Mouse (Mus musculus) embryonic facial prominence, embryonic 11.5 days (tissue): ENCODE results near the gene AC131692.1. TPM values are rescaled to one million over a fixed set of nuclear protein-coding genes. Genes with fewer than 3 reads are reported as not detected.

ENCODE experiments used
- ATAC-seq: fragments of 200-750 bp; cut with Nextera tagmentation; replicated peaks from 2 replicates; pipeline ENCODE4 v1.8.0; 2017; ENCODE audit warnings: low read depth; ENCODE audit not compliant: insufficient number of reproducible peaks, low FRiP score, low TSS enrichment
- DNase-seq: peaks from one replicate; pipeline ENCODE4 v3.0.0-alpha.2; 2015; ENCODE audit warnings: low spot score
- H3K27ac ChIP-seq: fragments of 300-500 bp; sonication (generic); replicated peaks from 2 replicates; pipeline ENCODE4 v1.5.1; 2014; ENCODE audit warnings: mild to moderate bottlenecking, low read depth, low read length, control low read depth
- H3K27me3 ChIP-seq: fragments of 300-500 bp; sonication (generic); 2 replicates; pipeline ENCODE4 v1.6.1; 2014; ENCODE audit warnings: mild to moderate bottlenecking, low read length, moderate library complexity, mixed read lengths; ENCODE audit not compliant: control insufficient read depth, insufficient read depth
- H3K36me3 ChIP-seq: fragments of 300-500 bp; sonication (generic); replicated peaks from 2 replicates; pipeline ENCODE4 v1.6.1; 2014; ENCODE audit warnings: low read depth, mild to moderate bottlenecking, low read length, moderate library complexity, mixed read lengths; ENCODE audit not compliant: control insufficient read depth, insufficient read depth
- H3K4me1 ChIP-seq: fragments of 300-500 bp; sonication (generic); 2 replicates; pipeline ENCODE4 v1.6.1; 2014; ENCODE audit warnings: low read length, mixed read lengths; ENCODE audit not compliant: control insufficient read depth, insufficient read depth
- H3K4me2 ChIP-seq: fragments of 300-500 bp; sonication (generic); 2 replicates; pipeline ENCODE4 v1.6.1; 2014; ENCODE audit warnings: low read depth, mild to moderate bottlenecking, control low read depth, low read length, moderate library complexity
- H3K4me3 ChIP-seq: fragments of 300-500 bp; sonication (generic); 2 replicates; pipeline ENCODE4 v1.5.1; 2014; ENCODE audit warnings: low read depth, low read length, control low read depth
- H3K9ac ChIP-seq: fragments of 300-500 bp; sonication (generic); replicated peaks from 2 replicates; pipeline ENCODE4 v1.6.1; 2014; ENCODE audit warnings: mild to moderate bottlenecking, control low read depth, low read length
- H3K9me3 ChIP-seq: fragments of 300-500 bp; sonication (generic); replicated peaks from 2 replicates; pipeline ENCODE4 v1.6.1; 2016; ENCODE audit warnings: mild to moderate bottlenecking, low read length, inconsistent platforms, mixed read lengths; ENCODE audit not compliant: control insufficient read depth
- WGBS: fragments of 180-500 bp; shearing (Covaris S2); extraction: QIAGEN DNeasy Blood & Tissue Kit; methylation state at CpG from one replicate; pipeline ENCODE4 v1.1.7; 2014; 5-methylcytosine and 5-hydroxymethylcytosine counted together
- polyA plus RNA-seq: library from polyadenylated mRNA; unstranded; fragments of >200 nt; fragmentation: Nextera tagmentation; extraction: Ambion mirVana; gene quantifications from 2 replicates; pipeline ENCODE4 v1.2.1, GENCODE M21; 2014

Gene AC131692.1
- polyA plus RNA-seq, 1 experiment from 2014 or later, result not detected

DNA sequence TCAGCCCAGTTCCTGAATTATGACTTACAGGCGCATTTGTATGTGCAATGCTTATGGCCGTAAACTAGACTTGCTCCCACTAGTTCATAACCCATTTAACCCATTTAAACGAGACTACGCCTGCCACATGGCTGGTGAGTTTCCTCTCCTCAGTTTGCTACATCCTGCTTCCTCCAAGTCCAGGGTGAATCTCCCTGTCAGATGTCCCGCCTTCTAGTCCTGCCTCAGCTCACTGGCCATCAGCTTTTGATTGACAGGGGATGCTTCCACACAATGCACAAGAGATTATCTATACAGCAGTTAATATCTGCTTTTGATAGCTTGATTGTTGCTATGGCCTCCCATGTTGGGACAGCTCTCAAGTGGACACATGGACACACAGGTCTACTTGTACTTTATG, 39.9 kb upstream of the AC131692.1 start:
- H3K27me3 ChIP-seq, result no peaks in the 10 kb centered on the region
- H3K4me1 ChIP-seq, result no peaks in the 10 kb centered on the region
- 89% methylated on average over 5 of the region's 5 CpGs for WGBS
- H3K9me3 ChIP-seq, result no peaks in the 10 kb centered on the region
- H3K36me3 ChIP-seq, result peaks cover 18% of the 10 kb centered on the region
- no peak for DNase-seq
- no peak for ATAC-seq
- no peak overlapping the region for H3K27ac ChIP-seq
- no peak overlapping the region for H3K4me2 ChIP-seq
- no peak overlapping the region for H3K4me3 ChIP-seq
- no peak overlapping the region for H3K9ac ChIP-seq

DNA sequence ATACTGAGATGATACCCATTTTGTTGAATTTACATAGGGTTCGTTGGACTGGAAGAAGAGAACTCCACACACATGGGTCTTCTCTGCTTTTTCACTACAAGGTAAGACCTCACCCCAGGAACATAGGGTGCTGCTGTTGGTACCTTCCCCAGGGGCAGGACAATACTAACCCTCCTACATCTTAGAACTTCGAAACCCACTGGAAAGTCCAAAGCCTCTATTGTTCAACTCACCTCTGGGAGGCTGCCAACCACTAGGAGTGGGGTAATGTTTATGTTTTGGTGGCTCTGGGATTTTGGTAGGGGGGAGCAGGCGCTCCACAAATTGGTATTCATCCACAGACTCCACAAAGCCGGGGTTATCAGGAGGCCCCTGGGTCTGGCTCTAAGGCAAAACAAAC, 37.5 kb upstream of the AC131692.1 start:
- H3K27ac ChIP-seq, result no peak overlapping the region
- H3K36me3 ChIP-seq, result peaks cover 5% of the 10 kb centered on the region
- DNase-seq (no peak), ATAC-seq (no peak)
- H3K4me3 ChIP-seq, result peak overlapping the region; percentile 86
- H3K27me3 ChIP-seq, result no peaks in the 10 kb centered on the region
- H3K4me1 ChIP-seq, result no peaks in the 10 kb centered on the region
- H3K9me3 ChIP-seq, result no peaks in the 10 kb centered on the region
- WGBS, result 62% methylated on average over 4 of the region's 4 CpGs
- H3K4me2 ChIP-seq, result peak overlapping the region; percentile 64
- H3K9ac ChIP-seq, result peak overlapping the region; percentile 60

DNA sequence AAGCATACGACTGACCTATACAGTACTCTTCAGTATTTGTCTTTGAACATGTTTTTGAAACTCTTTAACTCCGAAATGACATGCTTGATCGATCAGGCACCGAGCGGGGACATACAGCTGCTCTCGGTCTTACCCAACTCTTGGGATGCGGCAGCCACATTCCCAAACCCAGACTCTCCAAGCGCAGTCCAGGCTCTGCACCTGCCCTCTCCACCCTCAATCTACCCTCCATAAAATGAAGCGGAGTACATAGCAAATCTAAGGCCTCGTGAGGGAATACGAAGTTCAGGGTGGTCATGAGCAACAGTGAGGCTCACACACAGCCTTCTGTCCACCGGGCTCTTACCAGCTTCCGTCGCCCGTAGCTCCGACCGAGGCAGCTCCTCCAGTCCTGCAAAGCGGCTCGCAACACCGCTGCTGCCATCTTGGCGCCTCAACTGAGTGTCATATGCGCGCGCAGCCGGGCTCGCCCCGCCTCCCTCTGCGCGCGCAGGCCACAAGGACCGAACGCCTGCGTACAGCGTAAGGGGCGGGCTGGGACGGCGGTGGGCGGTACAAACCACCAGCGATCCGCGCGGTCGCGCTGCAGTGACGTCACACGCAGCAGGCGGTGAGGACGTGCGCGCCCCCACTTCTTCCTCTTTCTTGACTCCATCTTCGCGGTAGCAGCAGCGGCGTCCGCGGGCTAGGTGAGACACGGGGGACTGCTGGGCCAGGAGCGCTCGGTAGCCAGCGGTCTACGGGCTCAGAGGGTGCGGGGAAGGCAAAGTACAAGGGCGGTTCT, 36.7 kb upstream of the AC131692.1 start, which contains the start of the genes Mrpl49 and Fau:
Gene Mrpl49 (minus strand): TSS at position 473 of the 784 bp plus-strand sequence.
Gene Fau (plus strand): TSS at position 532 of the 784 bp plus-strand sequence.
- peaks cover 4% of the 10 kb centered on the region for H3K4me1 ChIP-seq
- no peaks in the 10 kb centered on the region for H3K9me3 ChIP-seq
- H3K4me3 ChIP-seq, result peak within 1 kb of the TSS; percentile 86
- peaks cover 5% of the 10 kb centered on the region for H3K36me3 ChIP-seq
- DNase-seq, result peak; percentile 98
- ATAC-seq, result peak; percentile 77
- H3K27ac ChIP-seq, result peak within 1 kb of the TSS; percentile 48; the same call in 1 of the 2 replicates
- under 1% methylated on average over 61 of the region's 63 CpGs for WGBS
- H3K9ac ChIP-seq, result peak within 1 kb of the TSS; percentile 87
- H3K27me3 ChIP-seq, result no peaks in the 10 kb centered on the region
- H3K4me2 ChIP-seq, result peak within 1 kb of the TSS; percentile 70

DNA sequence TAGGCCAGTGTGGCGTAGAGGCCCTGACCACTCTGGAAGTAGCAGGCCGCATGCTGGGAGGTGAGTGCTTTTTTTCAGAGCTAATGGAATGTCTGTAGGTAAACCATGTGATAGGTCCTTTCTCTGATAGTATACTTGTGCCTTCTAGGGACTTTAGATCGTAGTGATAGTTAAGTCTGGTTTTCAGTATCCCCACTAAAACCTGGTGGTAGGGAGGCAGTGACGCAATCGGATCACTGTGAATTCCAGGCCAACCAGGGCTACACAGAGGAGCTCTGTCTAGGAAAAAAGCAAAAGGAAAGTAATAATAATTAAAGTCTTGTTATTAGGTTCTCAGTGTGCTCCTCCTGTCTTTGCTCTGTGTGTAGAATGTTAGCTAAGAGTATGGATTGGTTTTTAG, 35.7 kb upstream of the AC131692.1 start:
- Histone ChIP-seq H3K4me1 (peaks cover 6% of the 10 kb centered on the region), H3K4me2 (peak overlapping the region; percentile 70), H3K9ac (peak overlapping the region; percentile 87), H3K27ac (no peak overlapping the region), H3K9me3 (no peaks in the 10 kb centered on the region), H3K36me3 (peaks cover 4% of the 10 kb centered on the region), H3K27me3 (no peaks in the 10 kb centered on the region), H3K4me3 (peak overlapping the region; percentile 86)
- DNase-seq (no peak), ATAC-seq (no peak)
- 38% methylated on average over 5 of the region's 5 CpGs for WGBS

DNA sequence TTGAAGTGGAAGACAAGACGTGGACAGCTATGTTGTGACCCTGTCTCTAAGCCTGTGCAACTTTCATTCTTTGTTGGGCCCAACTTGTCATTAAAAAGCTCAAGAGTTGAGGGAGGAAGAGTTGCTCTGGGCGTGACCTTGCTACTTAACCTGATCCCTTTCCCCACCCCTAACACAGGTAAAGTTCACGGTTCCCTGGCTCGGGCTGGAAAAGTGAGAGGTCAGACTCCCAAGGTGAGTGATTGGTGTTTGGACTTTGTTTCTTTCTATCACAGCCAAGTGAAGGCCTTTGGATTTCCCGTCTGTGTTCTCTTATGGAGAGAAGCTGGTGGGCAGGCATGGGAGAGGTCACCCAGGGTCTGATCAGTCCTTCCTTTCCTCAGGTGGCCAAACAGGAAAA, 35.3 kb upstream of the AC131692.1 start:
- Histone ChIP-seq H3K27ac (no peak overlapping the region), H3K4me3 (peak overlapping the region; percentile 86), H3K9ac (peak overlapping the region; percentile 87; the same call in 1 of the 2 replicates), H3K4me2 (peak overlapping the region; percentile 70), H3K9me3 (no peaks in the 10 kb centered on the region), H3K36me3 (no peaks in the 10 kb centered on the region; the same call in none of the 2 replicates), H3K4me1 (peaks cover 6% of the 10 kb centered on the region), H3K27me3 (no peaks in the 10 kb centered on the region)
- DNase-seq, result no peak
- no peak for ATAC-seq
- WGBS, result 84% methylated on average over 5 of the region's 5 CpGs

DNA sequence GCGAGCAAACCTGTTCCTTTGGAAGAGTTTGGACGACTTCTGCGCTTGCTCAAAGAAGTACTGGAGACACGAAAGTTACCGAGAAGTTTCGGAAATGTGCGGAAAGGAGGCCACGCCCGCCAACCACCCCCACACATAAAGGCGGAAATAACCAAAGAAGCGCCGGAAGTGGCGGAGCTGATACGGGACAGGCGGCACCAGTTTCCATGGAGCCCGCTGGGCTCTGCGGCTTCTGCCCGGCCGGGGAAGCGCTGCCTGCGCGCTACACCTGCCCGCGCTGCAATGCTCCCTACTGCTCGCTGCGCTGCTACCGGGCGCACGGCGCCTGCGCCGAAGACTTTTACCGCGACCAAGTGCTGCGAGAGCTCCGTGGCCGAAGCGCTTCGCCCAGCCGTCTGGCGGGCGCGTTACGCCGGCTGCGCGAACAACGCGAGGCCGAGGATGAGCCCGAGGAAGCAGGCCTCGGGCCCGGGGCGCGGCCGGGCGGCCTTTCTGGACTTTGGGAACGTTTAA, 33.1 kb upstream of the AC131692.1 start, which contains the start of gene Znhit2:
Gene Znhit2 (plus strand): TSS at position 172 of the 513 bp plus-strand sequence.
- peaks cover 6% of the 10 kb centered on the region for H3K4me1 ChIP-seq
- H3K9me3 ChIP-seq, result no peaks in the 10 kb centered on the region
- peak within 1 kb of the TSS; percentile 95 for H3K4me2 ChIP-seq
- peak within 1 kb of the TSS; percentile 89 for H3K4me3 ChIP-seq
- peak within 1 kb of the TSS; percentile 92 for H3K9ac ChIP-seq
- H3K27ac ChIP-seq, result peak within 1 kb of the TSS; percentile 93
- no peaks in the 10 kb centered on the region; the same call in 1 of the 2 replicates for H3K36me3 ChIP-seq
- DNase-seq, result peak; percentile 97
- no peaks in the 10 kb centered on the region for H3K27me3 ChIP-seq
- peak; percentile 48 for ATAC-seq
- under 1% methylated on average over 58 of the region's 58 CpGs for WGBS

DNA sequence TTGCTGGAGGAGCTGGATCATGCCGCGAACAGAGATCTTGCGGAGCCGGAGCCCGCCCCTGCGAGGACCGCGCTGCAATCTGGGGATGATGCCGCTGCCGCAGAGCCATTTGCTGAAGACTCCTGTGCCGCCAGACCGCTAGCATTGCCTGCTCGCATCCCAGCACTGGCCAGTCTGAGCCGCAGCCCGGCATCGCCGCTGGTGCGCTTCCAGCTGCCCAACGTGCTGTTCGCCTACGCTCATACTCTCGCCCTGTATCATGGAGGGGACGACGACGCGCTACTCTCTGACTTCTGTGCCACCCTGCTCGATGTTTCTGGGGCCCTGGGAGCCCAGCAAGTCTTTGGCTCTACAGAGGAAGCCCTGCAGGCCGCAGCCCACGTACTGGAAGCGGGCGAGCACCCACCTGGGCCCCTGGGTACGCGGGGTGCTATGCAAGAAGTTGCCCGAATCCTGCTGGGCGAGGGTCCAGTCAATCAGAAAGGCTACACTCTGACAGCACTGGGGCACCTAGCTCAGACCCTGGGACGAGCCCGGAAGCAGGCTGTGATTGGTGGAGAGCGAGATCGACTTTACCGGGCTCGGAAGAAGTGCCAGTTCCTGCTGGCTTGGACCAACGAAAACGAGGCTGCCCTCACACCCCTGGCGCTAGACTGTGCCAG, 32.4 kb upstream of the AC131692.1 start:
- H3K9me3 ChIP-seq, result no peaks in the 10 kb centered on the region
- no peaks in the 10 kb centered on the region; the same call in 1 of the 2 replicates for H3K36me3 ChIP-seq
- peak overlapping the region; percentile 93 for H3K27ac ChIP-seq
- H3K4me1 ChIP-seq, result peaks cover 7% of the 10 kb centered on the region
- no peaks in the 10 kb centered on the region for H3K27me3 ChIP-seq
- peak overlapping the region; percentile 89 for H3K4me3 ChIP-seq
- WGBS, result 2% methylated on average over 44 of the region's 44 CpGs
- DNase-seq (peak; percentile 39), ATAC-seq (no peak)
- H3K9ac ChIP-seq, result peak overlapping the region; percentile 92
- H3K4me2 ChIP-seq, result peak overlapping the region; percentile 95
